Mouse (Mus musculus) embryonic facial prominence, embryonic 11.5 days (tissue): Measurements from ENCODE around the gene Tpbpb. TPM values are rescaled to one million over a fixed set of nuclear protein-coding genes. Genes with fewer than 3 reads are reported as not detected.
"Not testable (repeated sequence)": the region's sequence is repeated elsewhere in the genome, so short reads cannot be mapped to it uniquely, and the experiment has no call there.

Experiments
- ATAC-seq: fragments of 200-750 bp; cut with Nextera tagmentation; replicated peaks from 2 replicates; pipeline ENCODE4 v1.8.0; 2017; ENCODE audit warnings: low read depth; ENCODE audit not compliant: insufficient number of reproducible peaks, low FRiP score, low TSS enrichment
- DNase-seq: peaks from one replicate; pipeline ENCODE4 v3.0.0-alpha.2; 2015; ENCODE audit warnings: low spot score
- H3K27ac ChIP-seq: fragments of 300-500 bp; sonication (generic); replicated peaks from 2 replicates; pipeline ENCODE4 v1.5.1; 2014; ENCODE audit warnings: mild to moderate bottlenecking, low read depth, low read length, control low read depth
- H3K27me3 ChIP-seq: fragments of 300-500 bp; sonication (generic); 2 replicates; pipeline ENCODE4 v1.6.1; 2014; ENCODE audit warnings: mild to moderate bottlenecking, low read length, moderate library complexity, mixed read lengths; ENCODE audit not compliant: control insufficient read depth, insufficient read depth
- H3K36me3 ChIP-seq: fragments of 300-500 bp; sonication (generic); replicated peaks from 2 replicates; pipeline ENCODE4 v1.6.1; 2014; ENCODE audit warnings: low read depth, mild to moderate bottlenecking, low read length, moderate library complexity, mixed read lengths; ENCODE audit not compliant: control insufficient read depth, insufficient read depth
- H3K4me1 ChIP-seq: fragments of 300-500 bp; sonication (generic); 2 replicates; pipeline ENCODE4 v1.6.1; 2014; ENCODE audit warnings: low read length, mixed read lengths; ENCODE audit not compliant: control insufficient read depth, insufficient read depth
- H3K4me2 ChIP-seq: fragments of 300-500 bp; sonication (generic); 2 replicates; pipeline ENCODE4 v1.6.1; 2014; ENCODE audit warnings: low read depth, mild to moderate bottlenecking, control low read depth, low read length, moderate library complexity
- H3K4me3 ChIP-seq: fragments of 300-500 bp; sonication (generic); 2 replicates; pipeline ENCODE4 v1.5.1; 2014; ENCODE audit warnings: low read depth, low read length, control low read depth
- H3K9ac ChIP-seq: fragments of 300-500 bp; sonication (generic); replicated peaks from 2 replicates; pipeline ENCODE4 v1.6.1; 2014; ENCODE audit warnings: mild to moderate bottlenecking, control low read depth, low read length
- H3K9me3 ChIP-seq: fragments of 300-500 bp; sonication (generic); replicated peaks from 2 replicates; pipeline ENCODE4 v1.6.1; 2016; ENCODE audit warnings: mild to moderate bottlenecking, low read length, inconsistent platforms, mixed read lengths; ENCODE audit not compliant: control insufficient read depth
- WGBS: fragments of 180-500 bp; shearing (Covaris S2); extraction: QIAGEN DNeasy Blood & Tissue Kit; methylation state at CpG from one replicate; pipeline ENCODE4 v1.1.7; 2014; 5-methylcytosine and 5-hydroxymethylcytosine counted together
- polyA plus RNA-seq: library from polyadenylated mRNA; unstranded; fragments of >200 nt; fragmentation: Nextera tagmentation; extraction: Ambion mirVana; gene quantifications from 2 replicates; pipeline ENCODE4 v1.2.1, GENCODE M21; 2014

Gene Tpbpb
- polyA plus RNA-seq = not detected in 2 replicates

GRCm38 (mm10) chr13:60904780-60905179, at the start of gene Tpbpb:
Gene Tpbpb (minus strand): TSS chr13:60904880.
- WGBS = 80% methylated on average over 2 of the region's 2 CpGs
- H3K36me3 ChIP-seq, H3K27ac ChIP-seq, H3K9ac ChIP-seq, H3K4me2 ChIP-seq, H3K4me1 ChIP-seq, H3K9me3 ChIP-seq, ATAC-seq, H3K4me3 ChIP-seq, H3K27me3 ChIP-seq, DNase-seq: not testable (repeated sequence)

GRCm38 (mm10) chr13:60941884-60942283, 37.2 kb upstream of the Tpbpb start, which contains the start of gene Tpbpa:
Gene Tpbpa (minus strand): TSS chr13:60941984.
- 78% methylated on average over 3 of the region's 3 CpGs for WGBS
- not testable (repeated sequence) for H3K4me2 ChIP-seq, DNase-seq, H3K9ac ChIP-seq, ATAC-seq, H3K4me3 ChIP-seq, H3K27ac ChIP-seq, H3K9me3 ChIP-seq, H3K36me3 ChIP-seq, H3K27me3 ChIP-seq, H3K4me1 ChIP-seq

GRCm38 (mm10) chr13:60936500-60936901, 31.8 kb upstream of the Tpbpb start, which contains the start of the genes Gm49391 and Ctla2a:
Gene Gm49391 (minus strand): TSS chr13:60936571.
Gene Ctla2a (minus strand): TSS chr13:60936625.
- no peak within 1 kb of the TSS for H3K9ac ChIP-seq
- DNase-seq (no peak), ATAC-seq (no peak)
- no peaks in the 10 kb centered on the region for H3K4me1 ChIP-seq
- WGBS = 61% methylated on average over 5 of the region's 5 CpGs
- H3K36me3 ChIP-seq = no peaks in the 10 kb centered on the region
- H3K27ac ChIP-seq = no peak within 1 kb of the TSS
- no peak within 1 kb of the TSS for H3K4me3 ChIP-seq
- H3K27me3 ChIP-seq = no peaks in the 10 kb centered on the region
- no peak within 1 kb of the TSS for H3K4me2 ChIP-seq
- H3K9me3 ChIP-seq = no peaks in the 10 kb centered on the region

- ATAC-seq = not testable (repeated sequence)
- WGBS = 73% methylated on average over 2 of the region's 2 CpGs
Measured at GRCm38 (mm10) chr13:60935490-60935889, 30.8 kb upstream of the Tpbpb start, which contains the start of gene Gm49393. Gene Gm49393 (minus strand): TSS chr13:60935590.

GRCm38 (mm10) chr13:60897328-60897727, 7.4 kb downstream of the Tpbpb start, which contains the start of gene Ctla2b:
Gene Ctla2b (minus strand): TSS chr13:60897447.
- Histone ChIP-seq H3K4me1 (no peaks in the 10 kb centered on the region), H3K4me2 (no peak within 1 kb of the TSS)
- WGBS = 73% methylated on average over 3 of the region's 3 CpGs

More at GRCm38 (mm10) chr13:60935490-60935889, 30.8 kb upstream of the Tpbpb start, which contains the start of gene Gm49393:
- not testable (repeated sequence) for DNase-seq, H3K27ac ChIP-seq, H3K9me3 ChIP-seq, H3K27me3 ChIP-seq, H3K4me1 ChIP-seq, H3K4me3 ChIP-seq, H3K36me3 ChIP-seq, H3K4me2 ChIP-seq, H3K9ac ChIP-seq

GRCm38 (mm10) chr13:60896794-60897193, 7.9 kb downstream of the Tpbpb start, which contains the start of gene Gm49392:
Gene Gm49392 (minus strand): TSS chr13:60896894.
- H3K4me2 ChIP-seq, H3K36me3 ChIP-seq, H3K27me3 ChIP-seq, ATAC-seq, H3K27ac ChIP-seq, H3K4me3 ChIP-seq, DNase-seq, H3K9ac ChIP-seq, H3K9me3 ChIP-seq, H3K4me1 ChIP-seq: not testable (repeated sequence)
- WGBS = 78% methylated on average over 8 of the region's 8 CpGs

More at GRCm38 (mm10) chr13:60897328-60897727, 7.4 kb downstream of the Tpbpb start, which contains the start of gene Ctla2b:
- H3K36me3 ChIP-seq = no peaks in the 10 kb centered on the region
- no peak within 1 kb of the TSS for H3K27ac ChIP-seq
- no peak within 1 kb of the TSS for H3K4me3 ChIP-seq
- no peak for ATAC-seq
- no peak within 1 kb of the TSS for H3K9ac ChIP-seq
- no peaks in the 10 kb centered on the region for H3K9me3 ChIP-seq
- no peaks in the 10 kb centered on the region for H3K27me3 ChIP-seq
- peak; percentile 0 for DNase-seq

- no peaks in the 10 kb centered on the region for H3K27me3 ChIP-seq
- no peaks in the 10 kb centered on the region for H3K4me1 ChIP-seq
- H3K4me2 ChIP-seq = no peak overlapping the region
- no peak overlapping the region for H3K27ac ChIP-seq
- no peak overlapping the region for H3K4me3 ChIP-seq
- no peaks in the 10 kb centered on the region for H3K36me3 ChIP-seq
- H3K9me3 ChIP-seq = no peaks in the 10 kb centered on the region
- no peak for DNase-seq
- no peak for ATAC-seq
- no peak overlapping the region for H3K9ac ChIP-seq
Measured at GRCm38 (mm10) chr13:60895406-60896160, 9.1 kb downstream of the Tpbpb start.

- Histone ChIP-seq H3K9ac (no peak overlapping the region), H3K36me3 (no peaks in the 10 kb centered on the region), H3K4me3 (no peak overlapping the region), H3K27me3 (no peaks in the 10 kb centered on the region), H3K4me1 (no peaks in the 10 kb centered on the region), H3K4me2 (no peak overlapping the region), H3K27ac (no peak overlapping the region), H3K9me3 (no peaks in the 10 kb centered on the region)
- WGBS = 85% methylated on average over 1 of the region's 1 CpGs
- DNase-seq = no peak
- ATAC-seq = no peak
Measured at GRCm38 (mm10) chr13:60892301-60892700, 12.4 kb downstream of the Tpbpb start.
